Mouse (Mus musculus) kidney, adult 9 months (tissue): ENCODE results near the gene Tagap.
"Not testable (repeated sequence)": the region's sequence is repeated elsewhere in the genome, so short reads cannot be mapped to it uniquely, and the experiment has no call there.

ENCODE experiments used
- DNase-seq: peaks from one replicate; pipeline ENCODE4 v3.0.0; 2022

The Tagap gene

DNA sequence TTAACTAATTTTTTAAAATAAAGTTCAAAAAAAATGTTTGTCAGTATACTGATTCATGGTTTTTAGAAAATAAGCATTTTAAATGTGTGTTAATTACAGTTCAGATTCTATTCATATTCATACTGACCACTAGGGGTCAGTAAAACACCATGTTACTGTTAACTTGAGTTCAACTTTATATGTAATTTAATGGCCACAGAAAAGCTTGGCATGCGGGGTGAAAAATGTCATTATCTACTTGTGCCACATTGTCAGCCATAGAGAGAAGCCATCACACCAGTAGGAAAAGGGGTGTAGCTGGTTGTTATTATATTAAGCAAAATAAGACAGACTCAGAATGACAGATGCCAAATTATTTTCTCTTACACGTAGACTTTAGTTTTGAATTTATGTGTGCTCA is 57.7 kb downstream of the Tagap start:
- not testable (repeated sequence) for DNase-seq
